Mouse (Mus musculus) intestine, embryonic 14.5 days (tissue): ENCODE results near the gene Rgs7. TPM values are rescaled to one million over a fixed set of nuclear protein-coding genes. Genes with fewer than 3 reads are reported as not detected.
A peak's percentile ranks its signal among the peaks of the same experiment; 100 is the strongest.

Source experiments
- ATAC-seq: fragments of 200-750 bp; cut with Nextera tagmentation; replicated peaks from 2 replicates; pipeline ENCODE4 v1.8.0; 2017; ENCODE audit warnings: low read depth, moderate number of reproducible peaks, moderate TSS enrichment, moderate library complexity; ENCODE audit not compliant: low FRiP score, low TSS enrichment
- DNase-seq: peaks from one replicate; pipeline ENCODE4 v3.0.0-alpha.2; 2018; ENCODE audit warnings: low spot score
- H3K27ac ChIP-seq: fragments of 300-500 bp; sonication (generic); 2 replicates; pipeline ENCODE4 v1.5.1; 2014; ENCODE audit warnings: low read depth, mild to moderate bottlenecking, control low read depth
- H3K27me3 ChIP-seq: fragments of 300-500 bp; sonication (generic); replicated peaks from 2 replicates; pipeline ENCODE4 v1.6.1; 2014; ENCODE audit warnings: low read length, control low read depth; ENCODE audit not compliant: control insufficient read depth, insufficient read depth
- H3K36me3 ChIP-seq: fragments of 300-500 bp; sonication (generic); 2 replicates; pipeline ENCODE4 v1.6.1; 2014; ENCODE audit warnings: low read length, control low read depth; ENCODE audit not compliant: control insufficient read depth, insufficient read depth
- H3K4me1 ChIP-seq: fragments of 300-500 bp; sonication (generic); replicated peaks from 2 replicates; pipeline ENCODE4 v1.6.1; 2014; ENCODE audit warnings: low read length, control low read depth, mixed read lengths; ENCODE audit not compliant: control insufficient read depth, insufficient read depth
- H3K4me2 ChIP-seq: fragments of 300-500 bp; sonication (generic); 2 replicates; pipeline ENCODE4 v1.6.1; 2014; ENCODE audit warnings: low read length
- H3K4me3 ChIP-seq: fragments of 300-500 bp; sonication (generic); 2 replicates; pipeline ENCODE4 v1.5.1; 2014; ENCODE audit warnings: low read depth, low read length, control low read depth, mixed read lengths
- H3K9ac ChIP-seq: fragments of 300-500 bp; sonication (generic); 2 replicates; pipeline ENCODE4 v1.6.1; 2014; ENCODE audit warnings: mild to moderate bottlenecking, low read length
- H3K9me3 ChIP-seq: fragments of 300-500 bp; sonication (generic); 2 replicates; pipeline ENCODE4 v1.6.1; 2016; ENCODE audit warnings: low read length, control low read depth; ENCODE audit not compliant: control insufficient read depth
- WGBS: fragments of 180-500 bp; shearing (Covaris S2); extraction: QIAGEN DNeasy Blood & Tissue Kit; methylation state at CpG from one replicate; pipeline ENCODE4 v1.1.7; 2014; 5-methylcytosine and 5-hydroxymethylcytosine counted together
- polyA plus RNA-seq: library from polyadenylated mRNA; unstranded; fragments of >200 nt; fragmentation: Nextera tagmentation; extraction: Ambion mirVana; gene quantifications from 2 replicates; pipeline ENCODE4 v1.2.1, GENCODE M21; 2014

The Rgs7 gene
- polyA plus RNA-seq, 1 experiment from 2014 or later, result 2.7 TPM

DNA sequence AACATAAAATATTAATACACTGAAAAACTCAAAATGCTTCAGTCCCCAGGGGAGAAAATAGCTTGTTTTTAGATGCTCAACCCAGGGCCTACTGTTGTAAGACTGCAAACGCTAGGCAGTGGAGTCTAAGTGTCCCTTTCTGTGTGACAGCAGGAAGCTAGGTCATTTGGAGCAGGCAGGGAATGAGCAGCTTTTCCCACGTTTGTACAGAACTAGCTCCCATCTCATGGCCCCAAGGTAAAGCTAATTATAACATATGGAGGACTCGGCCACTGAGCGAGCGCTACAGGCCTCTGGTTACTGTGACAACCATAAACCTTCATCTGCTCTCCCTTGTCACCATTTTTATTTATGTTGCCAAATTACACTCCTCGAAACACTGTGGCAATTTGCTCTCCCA is 460.3 kb downstream of the Rgs7 start:
- no peaks in the 10 kb centered on the region for H3K36me3 ChIP-seq
- H3K27ac ChIP-seq, result no peak overlapping the region
- DNase-seq (no peak), ATAC-seq (no peak)
- H3K4me1 ChIP-seq, result peaks cover 6% of the 10 kb centered on the region
- H3K9ac ChIP-seq, result no peak overlapping the region
- H3K4me3 ChIP-seq, result no peak overlapping the region
- no peaks in the 10 kb centered on the region for H3K9me3 ChIP-seq
- no peaks in the 10 kb centered on the region for H3K27me3 ChIP-seq
- no peak overlapping the region for H3K4me2 ChIP-seq
- 53% methylated on average over 6 of the region's 6 CpGs for WGBS

DNA sequence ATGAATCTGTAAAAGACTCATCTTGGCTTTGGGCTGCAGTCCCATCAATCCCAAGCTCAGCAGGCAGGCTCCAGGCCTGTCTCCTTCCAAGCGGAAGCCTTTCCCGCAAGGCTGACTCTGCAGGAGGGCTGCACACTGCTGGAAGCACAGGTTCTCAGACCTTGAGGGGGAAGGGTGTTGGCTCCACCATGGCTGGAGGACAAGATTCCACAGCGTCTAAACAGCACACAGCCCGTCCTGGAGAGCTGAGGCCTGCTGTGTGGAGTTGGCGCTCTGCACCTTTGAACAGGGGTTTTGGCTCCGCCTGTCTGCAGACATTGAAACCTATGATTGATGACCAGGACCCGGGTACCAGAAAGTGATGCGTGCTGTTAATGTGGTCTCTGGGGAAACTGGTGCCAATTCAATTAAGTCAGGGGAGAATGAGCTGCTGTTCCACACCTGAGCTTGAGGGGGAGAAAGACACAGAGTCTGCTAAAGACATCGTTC is 463.5 kb downstream of the Rgs7 start:
- Histone ChIP-seq H3K4me2 (no peak overlapping the region), H3K27me3 (no peaks in the 10 kb centered on the region), H3K9ac (no peak overlapping the region), H3K4me1 (peaks cover 16% of the 10 kb centered on the region), H3K36me3 (no peaks in the 10 kb centered on the region), H3K9me3 (no peaks in the 10 kb centered on the region), H3K27ac (peak overlapping the region; percentile 62; the same call in 1 of the 2 replicates), H3K4me3 (no peak overlapping the region)
- ATAC-seq, result peak; percentile 74
- 11% methylated on average over 9 of the region's 9 CpGs for WGBS
- DNase-seq, result peak; percentile 62

DNA sequence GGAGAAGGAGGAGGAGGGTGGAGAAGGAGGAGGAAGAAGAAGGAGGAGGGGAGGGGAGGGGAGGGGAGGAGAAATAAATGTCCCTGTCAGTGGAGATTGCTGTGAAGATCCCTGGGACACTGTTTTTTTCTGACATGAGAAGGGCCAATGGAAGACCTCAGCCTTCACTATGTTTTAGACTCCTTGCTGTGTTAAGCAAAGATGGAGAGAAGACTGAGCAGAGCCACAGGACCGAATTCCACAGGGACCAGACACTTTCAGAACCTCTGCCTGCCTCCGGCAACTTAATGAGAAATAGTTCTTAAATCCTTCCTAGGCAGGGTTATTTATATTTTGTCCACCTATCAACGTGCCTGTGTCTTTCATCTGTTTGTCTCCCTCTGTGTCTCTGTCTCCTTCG is 464.0 kb downstream of the Rgs7 start:
- H3K4me3 ChIP-seq, result no peak overlapping the region
- H3K36me3 ChIP-seq, result no peaks in the 10 kb centered on the region
- H3K27me3 ChIP-seq, result no peaks in the 10 kb centered on the region
- no peaks in the 10 kb centered on the region for H3K9me3 ChIP-seq
- ATAC-seq, result peak; percentile 50
- no peak for DNase-seq
- no peak overlapping the region for H3K9ac ChIP-seq
- H3K4me2 ChIP-seq, result no peak overlapping the region
- H3K4me1 ChIP-seq, result peaks cover 15% of the 10 kb centered on the region
- H3K27ac ChIP-seq, result peak overlapping the region; percentile 62; the same call in 1 of the 2 replicates
- WGBS, result 16% methylated on average over 4 of the region's 4 CpGs

DNA sequence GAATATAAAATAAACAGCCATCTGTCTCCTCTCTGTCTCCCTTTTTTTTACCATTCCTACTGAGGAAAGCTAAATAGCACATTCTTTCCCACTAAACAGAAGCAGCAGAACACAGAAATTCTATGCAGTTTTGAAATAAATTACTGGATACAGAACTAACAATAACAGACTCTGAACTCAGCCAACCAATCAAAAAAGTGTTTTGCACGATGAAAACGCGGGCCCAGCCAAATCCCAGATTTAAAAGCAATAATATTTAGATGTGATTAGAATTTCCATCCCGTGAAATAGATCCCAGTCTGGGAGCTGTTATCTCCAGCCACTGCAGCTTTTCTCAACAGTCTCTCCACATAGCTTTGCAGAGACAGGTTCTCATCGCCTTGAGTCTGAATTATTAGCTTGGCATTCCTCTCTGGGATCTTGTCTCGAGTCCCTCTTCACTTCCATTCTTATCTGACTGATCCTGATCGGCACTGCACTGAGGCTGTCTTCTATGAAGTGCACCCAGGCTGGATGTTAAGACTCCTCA is 466.5 kb downstream of the Rgs7 start:
- 29% methylated on average over 7 of the region's 7 CpGs for WGBS
- Histone ChIP-seq H3K4me1 (peaks cover 10% of the 10 kb centered on the region), H3K27ac (0 out of 2 replicates have a peak overlapping the region, but pooled peaks have one; percentile 33), H3K36me3 (no peaks in the 10 kb centered on the region), H3K27me3 (no peaks in the 10 kb centered on the region), H3K9ac (no peak overlapping the region), H3K4me3 (no peak overlapping the region), H3K4me2 (0 out of 2 replicates have a peak overlapping the region, but pooled peaks have one; percentile 5), H3K9me3 (no peaks in the 10 kb centered on the region)
- ATAC-seq (no peak), DNase-seq (no peak)

DNA sequence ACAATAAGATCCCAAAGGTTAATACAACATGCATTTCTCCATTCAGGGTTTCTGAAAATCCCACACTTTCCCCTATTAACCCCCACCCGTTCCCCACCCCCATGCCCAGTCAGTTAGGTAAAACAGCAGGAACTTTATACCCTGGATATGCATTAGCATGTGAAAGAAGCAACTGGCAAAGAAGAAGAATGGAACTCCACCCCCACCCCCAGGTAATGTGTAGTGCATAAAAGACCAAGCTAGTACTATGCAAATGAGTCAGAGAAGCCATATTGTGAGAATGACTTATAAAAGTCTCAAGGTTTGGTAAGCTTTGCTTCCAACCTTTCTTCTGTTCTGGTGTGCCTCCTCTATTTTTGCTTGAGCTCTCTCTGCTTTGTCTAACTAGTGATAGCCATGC is 468.2 kb downstream of the Rgs7 start:
- 80% methylated on average over 1 of the region's 1 CpGs for WGBS
- ATAC-seq, result no peak
- H3K9ac ChIP-seq, result no peak overlapping the region

More for the DNA sequence above, 468.2 kb downstream of the Rgs7 start:
- H3K36me3 ChIP-seq, result no peaks in the 10 kb centered on the region
- no peaks in the 10 kb centered on the region for H3K27me3 ChIP-seq
- no peak for DNase-seq
- H3K4me3 ChIP-seq, result no peak overlapping the region
- H3K27ac ChIP-seq, result no peak overlapping the region
- H3K4me2 ChIP-seq, result no peak overlapping the region
- no peaks in the 10 kb centered on the region for H3K9me3 ChIP-seq
- H3K4me1 ChIP-seq, result peaks cover 10% of the 10 kb centered on the region

Other genes starting within 250 kb of the Rgs7 start
- gene Kmo, start 127.9 kb upstream of the Rgs7 start, polyA plus RNA-seq, result 0.26 and 0.46 TPM in 2 replicates
- gene Fh1, start 133.1 kb upstream of the Rgs7 start, polyA plus RNA-seq, result 151 and 153 TPM in 2 replicates
- 8.5 and 11.3 TPM in 2 replicates for gene Opn3, start 200.3 kb upstream of the Rgs7 start, polyA plus RNA-seq
- gene Chml, start 200.4 kb upstream of the Rgs7 start, polyA plus RNA-seq, result 4.1 and 4.2 TPM in 2 replicates
- not detected in 2 replicates for gene Wdr64, start 206.1 kb upstream of the Rgs7 start, polyA plus RNA-seq